Mouse (Mus musculus) thymus, adult 2 months (tissue): ENCODE measurements around the gene Cacna2d3. TPM values are rescaled to one million over a fixed set of nuclear protein-coding genes. Genes with fewer than 3 reads are reported as not detected.

Source experiments
- DNase-seq: peaks from one replicate; pipeline ENCODE4 v3.0.0; 2021
- H3K27ac ChIP-seq: fragments of 200-500 bp; 2 replicates; pipeline ENCODE4 v1.5.1; 2012; ENCODE audit warnings: low read length, control low read depth; ENCODE audit not compliant: control insufficient read depth, insufficient read depth
- H3K27me3 ChIP-seq: fragments of 200-500 bp; 2 replicates; pipeline ENCODE4 v1.6.1; 2012; ENCODE audit warnings: mild to moderate bottlenecking, low read length, moderate library complexity, mixed read lengths; ENCODE audit not compliant: control insufficient read depth, insufficient read depth
- H3K36me3 ChIP-seq: fragments of 200-500 bp; 2 replicates; pipeline ENCODE4 v1.6.1; 2012; ENCODE audit warnings: mild to moderate bottlenecking, low read length, moderate library complexity; ENCODE audit not compliant: control insufficient read depth, insufficient read depth
- H3K4me1 ChIP-seq: fragments of 200-500 bp; replicated peaks from 2 replicates; pipeline ENCODE4 v1.6.1; 2012; ENCODE audit warnings: low read length; ENCODE audit not compliant: control insufficient read depth, insufficient read depth
- H3K4me3 ChIP-seq: fragments of 200-500 bp; 2 replicates; pipeline ENCODE4 v1.5.1; 2012; ENCODE audit warnings: mild to moderate bottlenecking, low read length, control low read depth, moderate library complexity; ENCODE audit not compliant: control insufficient read depth, insufficient read depth
- CTCF ChIP-seq: fragments of 200-500 bp; IDR thresholded peaks from 2 replicates; pipeline ENCODE4 v1.5.1; 2012; ENCODE audit warnings: mild to moderate bottlenecking, control low read depth, low read length, moderate library complexity, borderline replicate concordance; ENCODE audit not compliant: control insufficient read depth, poor library complexity, insufficient read depth; ENCODE audit errors: extremely low read depth
- POLR2A ChIP-seq: fragments of 200-500 bp; IDR thresholded peaks from 2 replicates; pipeline ENCODE4 v1.6.1; 2012; ENCODE audit warnings: mild to moderate bottlenecking, low read length, control low read depth, moderate library complexity; ENCODE audit not compliant: control insufficient read depth, poor library complexity, insufficient read depth; ENCODE audit errors: extremely low read depth
- WGBS: fragments of 180-500 bp; shearing (Covaris S2); methylation state at CpG from one replicate; pipeline ENCODE4 v1.1.7; 2018; 5-methylcytosine and 5-hydroxymethylcytosine counted together
- polyA plus RNA-seq: library from polyadenylated mRNA; depleted of rRNA; stranded (reverse); fragments of >200 nt; gene quantifications from 2 replicates; pipeline ENCODE4 v1.2.3, GENCODE M21; 2012

Cacna2d3 gene
- polyA plus RNA-seq, 1 experiment = 0.08 TPM

GRCm38 (mm10) chr14:29727596-29727995 lies 5.9 kb upstream of the Cacna2d3 start:
- Histone ChIP-seq H3K27me3 (peaks cover under 1% of the 10 kb centered on the region; the same call in 1 of the 2 replicates), H3K4me1 (no peaks in the 10 kb centered on the region), H3K4me3 (no peak overlapping the region), H3K36me3 (no peaks in the 10 kb centered on the region), H3K27ac (no peak overlapping the region)
- TF ChIP-seq POLR2A (no peak), CTCF (no peak)
- WGBS = 82% methylated on average over 9 of the region's 9 CpGs
- no peak for DNase-seq

GRCm38 (mm10) chr14:29723267-29723666 lies 1.6 kb upstream of the Cacna2d3 start:
- DNase-seq = no peak
- H3K36me3 ChIP-seq = no peaks in the 10 kb centered on the region
- WGBS = 18% methylated on average over 10 of the region's 10 CpGs
- no peak overlapping the region for H3K4me3 ChIP-seq
- no peak for TF ChIP-seq POLR2A
- TF ChIP-seq CTCF = no peak
- H3K27ac ChIP-seq = no peak overlapping the region
- peaks cover 8% of the 10 kb centered on the region; the same call in 1 of the 2 replicates for H3K27me3 ChIP-seq
- no peaks in the 10 kb centered on the region for H3K4me1 ChIP-seq

- no peak overlapping the region for H3K27ac ChIP-seq
- H3K27me3 ChIP-seq = peaks cover 8% of the 10 kb centered on the region; the same call in 1 of the 2 replicates
- H3K36me3 ChIP-seq = no peaks in the 10 kb centered on the region
- H3K4me1 ChIP-seq = no peaks in the 10 kb centered on the region
- no peak for TF ChIP-seq POLR2A
- TF ChIP-seq CTCF = no peak
- H3K4me3 ChIP-seq = no peak overlapping the region
- WGBS = 2% methylated on average over 76 of the region's 76 CpGs
- DNase-seq = no peak
These were observed 940 bp upstream of the Cacna2d3 start for GRCm38 (mm10) chr14:29722386-29723221.

- H3K27me3 ChIP-seq = peaks cover 8% of the 10 kb centered on the region; the same call in 1 of the 2 replicates
- H3K4me1 ChIP-seq = no peaks in the 10 kb centered on the region
- no peak for DNase-seq
- TF ChIP-seq CTCF = no peak
- TF ChIP-seq POLR2A = no peak
- no peak overlapping the region for H3K4me3 ChIP-seq
- H3K36me3 ChIP-seq = no peaks in the 10 kb centered on the region
- 7% methylated on average over 11 of the region's 11 CpGs for WGBS
- H3K27ac ChIP-seq = no peak overlapping the region
These were observed 555 bp downstream of the Cacna2d3 start for GRCm38 (mm10) chr14:29721131-29721487.

GRCm38 (mm10) chr14:29720334-29720911 lies 1.2 kb downstream of the Cacna2d3 start:
- Histone ChIP-seq H3K4me1 (no peaks in the 10 kb centered on the region), H3K36me3 (no peaks in the 10 kb centered on the region), H3K27me3 (peaks cover 8% of the 10 kb centered on the region; the same call in 1 of the 2 replicates), H3K4me3 (no peak overlapping the region), H3K27ac (no peak overlapping the region)
- no peak for TF ChIP-seq CTCF
- no peak for TF ChIP-seq POLR2A
- no peak for DNase-seq
- 10% methylated on average over 17 of the region's 17 CpGs for WGBS

GRCm38 (mm10) chr14:29712621-29713020 lies 9.0 kb downstream of the Cacna2d3 start:
- Histone ChIP-seq H3K36me3 (no peaks in the 10 kb centered on the region), H3K4me3 (no peak overlapping the region), H3K27me3 (no peaks in the 10 kb centered on the region), H3K4me1 (no peaks in the 10 kb centered on the region), H3K27ac (no peak overlapping the region)
- WGBS = 77% methylated on average over 3 of the region's 3 CpGs
- no peak for DNase-seq
- no peak for TF ChIP-seq POLR2A
- no peak for TF ChIP-seq CTCF

GRCm38 (mm10) chr14:29707561-29708335 lies 13.9 kb downstream of the Cacna2d3 start:
- no peaks in the 10 kb centered on the region for H3K4me1 ChIP-seq
- TF ChIP-seq CTCF (no peak), POLR2A (no peak)
- no peak for DNase-seq
- H3K27me3 ChIP-seq = no peaks in the 10 kb centered on the region
- no peak overlapping the region for H3K4me3 ChIP-seq
- no peaks in the 10 kb centered on the region for H3K36me3 ChIP-seq
- WGBS = 51% methylated on average over 18 of the region's 18 CpGs
- no peak overlapping the region for H3K27ac ChIP-seq
